Mouse (Mus musculus) kidney, embryonic 16.5 days (tissue): ENCODE measurements around the gene Sfi1. TPM values are rescaled to one million over a fixed set of nuclear protein-coding genes. Genes with fewer than 3 reads are reported as not detected.

Experiments used
- polyA plus RNA-seq: library from polyadenylated mRNA; unstranded; fragments of >200 nt; fragmentation: Nextera tagmentation; extraction: Ambion mirVana; gene quantifications from 2 replicates; pipeline ENCODE4 v1.2.1, GENCODE M21; 2015

Sfi1 gene
- polyA plus RNA-seq, 1 experiment from 2014 or later, result 15.2 TPM

Other genes starting within 250 kb of the Sfi1 start
- gene Eif4enif1, start 8.9 kb upstream of the Sfi1 start, polyA plus RNA-seq, result 47.8 and 49.5 TPM in 2 replicates
- 244 and 249 TPM in 2 replicates for gene Drg1, start 73.0 kb upstream of the Sfi1 start, polyA plus RNA-seq
- gene Patz1, start 95.4 kb upstream of the Sfi1 start, polyA plus RNA-seq, result 49.5 and 57.0 TPM in 2 replicates
- 10.5 and 12.5 TPM in 2 replicates for gene Pik3ip1, start 136.9 kb upstream of the Sfi1 start, polyA plus RNA-seq
- 45.8 and 49.5 TPM in 2 replicates for gene Limk2, start 215.7 kb upstream of the Sfi1 start, polyA plus RNA-seq